Mouse (Mus musculus): ENCODE measurements at regions not wholly inside any gene's neighbourhood (a gene's known extent, or its start where the extent isn't known, plus 50 kb on each side); places are given as distances from the start of the nearest gene placed in this dataset.

DNA sequence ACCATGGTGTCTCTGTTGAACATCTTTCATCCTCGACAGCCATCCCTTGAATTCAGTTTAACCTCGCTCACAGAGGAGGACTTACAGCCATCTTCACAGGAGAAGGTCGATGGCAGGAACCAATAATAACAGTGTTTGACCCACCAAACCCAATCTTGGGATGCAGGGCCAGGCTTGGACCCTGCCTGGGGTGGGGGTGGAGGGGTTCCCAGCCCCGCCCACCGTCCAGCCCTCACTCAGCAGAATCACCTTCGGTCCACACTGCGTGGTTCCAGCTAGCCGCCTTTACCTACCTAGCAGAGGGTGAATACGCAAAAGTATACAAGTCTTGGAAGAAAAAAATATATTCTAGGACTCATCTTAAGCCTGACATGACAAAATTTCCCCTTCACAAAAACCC, 400.5 kb upstream of the Atp11b start:
- TF ChIP-seq POLR2A (IDR thresholded peaks at IDR 0.05; ENCODE audit: low read depth, low read length) (no peak), CTCF (IDR thresholded peaks at IDR 0.05; ENCODE audit: extremely low read depth, insufficient read length, insufficient replicate concordance, low read depth, low read length) (no peak)
